Mouse (Mus musculus): Measurements from ENCODE around the gene Ralb. TPM values are rescaled to one million over a fixed set of nuclear protein-coding genes. Genes with fewer than 3 reads are reported as not detected.

The Ralb gene
- polyA plus RNA-seq, 1 experiment from 2014 or later, result 252 TPM

DNA sequence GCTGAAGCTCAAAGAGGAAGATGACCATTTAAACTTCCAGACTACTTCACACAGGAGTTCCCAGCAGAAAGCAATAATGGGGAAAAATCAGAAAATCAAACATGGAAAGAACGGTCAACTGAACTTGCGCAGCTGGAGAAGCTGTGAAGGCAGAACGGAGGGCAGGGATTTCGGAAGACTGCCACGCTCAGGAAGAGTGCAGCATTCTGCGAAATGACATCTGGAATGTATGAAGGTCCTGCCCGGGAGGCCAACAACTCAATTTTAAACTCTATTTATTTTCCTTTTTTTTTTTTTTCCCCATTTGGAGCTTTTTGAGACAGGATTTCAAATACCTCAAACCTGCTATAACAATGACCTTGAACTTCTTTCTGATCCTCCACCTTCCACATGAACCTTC is 13.8 kb downstream of the Ralb start:
- 67% methylated on average over 7 of the region's 7 CpGs for WGBS
- Histone ChIP-seq H3K9me3 (ENCODE audit: control insufficient read depth, low read length) (no peaks in the 10 kb centered on the region), H3K27ac (ENCODE audit: low read length) (no peak overlapping the region), H3K4me1 (replicated peaks; ENCODE audit: control insufficient read depth, insufficient read depth, low read length) (peaks cover 44% of the 10 kb centered on the region), H3K9ac (ENCODE audit: low read length) (no peak overlapping the region), H3K4me3 (ENCODE audit: low read length) (no peak overlapping the region), H3K36me3 (ENCODE audit: control insufficient read depth, insufficient read depth, low read length) (no peaks in the 10 kb centered on the region), H3K27me3 (ENCODE audit: control insufficient read depth, insufficient read depth, low read depth, low read length) (no peaks in the 10 kb centered on the region), H3K4me2 (ENCODE audit: low read depth, low read length) (no peak overlapping the region)
- ATAC-seq (ENCODE audit: low read depth), result no peak

DNA sequence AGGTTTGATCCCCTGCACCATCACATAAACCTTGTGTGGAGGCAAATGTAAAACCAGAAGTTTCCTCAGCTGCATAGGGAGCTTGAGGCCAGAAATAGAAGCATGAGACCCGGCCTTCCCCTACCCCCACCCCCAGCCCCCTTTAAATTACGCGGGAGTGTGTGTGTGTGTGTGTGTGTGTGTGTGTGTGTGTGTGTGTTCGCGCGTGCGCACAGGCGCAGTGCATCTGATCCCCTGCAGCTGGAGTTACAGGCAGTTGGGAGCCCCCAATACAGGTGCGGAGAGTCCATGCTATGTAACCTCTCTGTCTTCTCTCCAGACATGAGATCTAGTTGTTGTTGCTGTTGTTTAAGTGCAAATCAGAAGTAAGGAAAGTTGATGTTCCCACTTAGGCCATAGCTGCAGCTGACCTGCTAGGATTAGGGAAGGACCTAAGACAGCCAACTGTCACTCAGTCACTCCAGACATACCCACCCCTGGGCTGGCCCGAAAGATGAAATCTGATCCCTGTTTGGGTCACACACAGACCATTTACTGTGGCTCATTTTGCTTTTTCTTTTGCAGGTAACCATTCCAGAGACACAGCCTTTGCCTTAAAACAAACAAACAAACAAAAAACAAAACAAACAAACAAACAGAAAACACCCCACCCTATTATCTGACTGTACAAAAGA is 16.5 kb downstream of the Ralb start:
- 65% methylated on average over 8 of the region's 10 CpGs for WGBS

DNA sequence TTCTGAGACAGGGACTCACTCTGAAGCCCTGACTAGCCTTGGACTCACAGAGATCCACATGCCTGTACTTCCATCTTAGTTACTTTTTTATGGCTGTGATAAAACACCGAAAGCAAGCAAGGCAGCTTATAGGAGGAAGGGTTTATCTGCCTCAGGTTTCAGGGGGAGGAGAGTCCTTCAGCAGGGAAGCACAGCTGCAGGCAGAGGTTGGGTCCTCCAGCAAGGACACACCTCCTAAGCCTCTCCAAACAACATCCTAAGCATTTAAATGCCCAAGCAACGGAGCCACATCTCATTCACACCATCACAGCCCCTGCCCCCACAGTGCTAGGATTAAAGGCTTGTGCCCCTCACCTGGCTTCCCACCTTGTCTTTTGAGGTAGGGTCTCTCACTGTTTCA is 18.8 kb downstream of the Ralb start:
- no peak for ATAC-seq (ENCODE audit: low read depth)
- Histone ChIP-seq H3K4me2 (ENCODE audit: low read depth, low read length) (no peak overlapping the region), H3K27ac (ENCODE audit: low read length) (no peak overlapping the region), H3K4me3 (ENCODE audit: low read length) (no peak overlapping the region), H3K9me3 (ENCODE audit: control insufficient read depth, low read length) (no peaks in the 10 kb centered on the region), H3K27me3 (ENCODE audit: control insufficient read depth, insufficient read depth, low read depth, low read length) (no peaks in the 10 kb centered on the region), H3K9ac (ENCODE audit: low read length) (no peak overlapping the region), H3K36me3 (ENCODE audit: control insufficient read depth, insufficient read depth, low read length) (peaks cover 15% of the 10 kb centered on the region), H3K4me1 (replicated peaks; ENCODE audit: control insufficient read depth, insufficient read depth, low read length) (peaks cover 9% of the 10 kb centered on the region)
- 42% methylated on average over 2 of the region's 2 CpGs for WGBS

More for the DNA sequence above, 16.5 kb downstream of the Ralb start:
- Histone ChIP-seq H3K4me2 (ENCODE audit: low read depth, low read length) (no peak overlapping the region), H3K4me1 (replicated peaks; ENCODE audit: control insufficient read depth, insufficient read depth, low read length) (peaks cover 31% of the 10 kb centered on the region), H3K9ac (ENCODE audit: low read length) (no peak overlapping the region), H3K9me3 (ENCODE audit: control insufficient read depth, low read length) (no peaks in the 10 kb centered on the region), H3K27ac (ENCODE audit: low read length) (no peak overlapping the region), H3K4me3 (ENCODE audit: low read length) (no peak overlapping the region), H3K36me3 (ENCODE audit: control insufficient read depth, insufficient read depth, low read length) (no peaks in the 10 kb centered on the region), H3K27me3 (ENCODE audit: control insufficient read depth, insufficient read depth, low read depth, low read length) (no peaks in the 10 kb centered on the region)
- no peak for ATAC-seq (ENCODE audit: low read depth)

DNA sequence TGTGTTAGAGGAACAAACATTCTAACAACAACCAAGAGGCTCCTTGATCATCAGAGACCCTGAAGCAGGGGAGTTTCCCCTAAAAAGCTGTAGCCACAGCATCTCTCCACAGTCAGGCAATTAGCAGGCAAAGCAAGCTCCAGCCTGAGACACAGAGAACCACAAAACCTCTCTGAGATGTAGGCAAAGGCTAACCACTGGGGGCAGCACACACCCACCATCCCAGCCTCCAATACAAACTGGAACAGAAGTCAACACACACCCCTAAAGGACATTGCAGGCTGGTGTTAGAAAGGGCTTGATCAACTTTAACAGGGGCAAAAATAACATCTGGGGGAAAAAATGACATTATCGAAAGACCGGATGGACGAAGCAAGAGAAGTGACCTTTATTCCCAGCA is 20.1 kb downstream of the Ralb start:
- no peak overlapping the region for H3K27ac ChIP-seq (ENCODE audit: low read length)
- peak; percentile 59 for ATAC-seq (ENCODE audit: low read depth)

DNA sequence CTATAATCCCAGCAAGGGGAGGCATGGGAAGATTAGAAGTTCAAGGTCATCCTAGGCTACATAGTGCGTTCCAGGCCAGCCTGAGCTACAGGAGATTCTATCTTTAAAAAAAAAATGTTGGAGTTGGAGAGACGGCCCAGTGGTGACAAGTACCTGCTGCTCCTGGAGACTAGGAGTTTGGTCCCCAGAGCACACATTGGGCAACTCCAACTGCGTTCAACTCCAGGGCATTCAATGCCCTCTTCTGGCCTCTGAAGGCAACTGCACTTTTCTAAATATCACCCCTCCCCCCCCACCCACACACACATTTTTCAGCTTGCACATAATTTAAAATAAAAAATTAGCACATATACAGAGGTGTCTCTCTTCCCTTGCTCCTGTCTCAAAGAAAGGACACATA is 21.7 kb downstream of the Ralb start:
- peaks cover 2% of the 10 kb centered on the region; the same call in 1 of the 2 replicates for H3K4me1 ChIP-seq (replicated peaks; ENCODE audit: control insufficient read depth, insufficient read depth, low read length)
- no peak overlapping the region for H3K27ac ChIP-seq (ENCODE audit: low read length)
- H3K36me3 ChIP-seq (ENCODE audit: control insufficient read depth, insufficient read depth, low read length), result peaks cover 21% of the 10 kb centered on the region
- H3K4me3 ChIP-seq (ENCODE audit: low read length), result no peak overlapping the region
- H3K9me3 ChIP-seq (ENCODE audit: control insufficient read depth, low read length), result no peaks in the 10 kb centered on the region
- no peak for ATAC-seq (ENCODE audit: low read depth)
- no peaks in the 10 kb centered on the region for H3K27me3 ChIP-seq (ENCODE audit: control insufficient read depth, insufficient read depth, low read depth, low read length)
- no peak overlapping the region for H3K4me2 ChIP-seq (ENCODE audit: low read depth, low read length)
- H3K9ac ChIP-seq (ENCODE audit: low read length), result no peak overlapping the region
- 56% methylated on average over 3 of the region's 3 CpGs for WGBS

More for the DNA sequence above, 20.1 kb downstream of the Ralb start:
- H3K4me2 ChIP-seq (ENCODE audit: low read depth, low read length), result no peak overlapping the region
- no peak overlapping the region for H3K9ac ChIP-seq (ENCODE audit: low read length)
- H3K4me3 ChIP-seq (ENCODE audit: low read length), result no peak overlapping the region
- 42% methylated on average over 3 of the region's 3 CpGs for WGBS
- H3K9me3 ChIP-seq (ENCODE audit: control insufficient read depth, low read length), result no peaks in the 10 kb centered on the region
- H3K27me3 ChIP-seq (ENCODE audit: control insufficient read depth, insufficient read depth, low read depth, low read length), result no peaks in the 10 kb centered on the region
- H3K4me1 ChIP-seq (replicated peaks; ENCODE audit: control insufficient read depth, insufficient read depth, low read length), result peaks cover 2% of the 10 kb centered on the region; the same call in 1 of the 2 replicates
- H3K36me3 ChIP-seq (ENCODE audit: control insufficient read depth, insufficient read depth, low read length), result peaks cover 19% of the 10 kb centered on the region

DNA sequence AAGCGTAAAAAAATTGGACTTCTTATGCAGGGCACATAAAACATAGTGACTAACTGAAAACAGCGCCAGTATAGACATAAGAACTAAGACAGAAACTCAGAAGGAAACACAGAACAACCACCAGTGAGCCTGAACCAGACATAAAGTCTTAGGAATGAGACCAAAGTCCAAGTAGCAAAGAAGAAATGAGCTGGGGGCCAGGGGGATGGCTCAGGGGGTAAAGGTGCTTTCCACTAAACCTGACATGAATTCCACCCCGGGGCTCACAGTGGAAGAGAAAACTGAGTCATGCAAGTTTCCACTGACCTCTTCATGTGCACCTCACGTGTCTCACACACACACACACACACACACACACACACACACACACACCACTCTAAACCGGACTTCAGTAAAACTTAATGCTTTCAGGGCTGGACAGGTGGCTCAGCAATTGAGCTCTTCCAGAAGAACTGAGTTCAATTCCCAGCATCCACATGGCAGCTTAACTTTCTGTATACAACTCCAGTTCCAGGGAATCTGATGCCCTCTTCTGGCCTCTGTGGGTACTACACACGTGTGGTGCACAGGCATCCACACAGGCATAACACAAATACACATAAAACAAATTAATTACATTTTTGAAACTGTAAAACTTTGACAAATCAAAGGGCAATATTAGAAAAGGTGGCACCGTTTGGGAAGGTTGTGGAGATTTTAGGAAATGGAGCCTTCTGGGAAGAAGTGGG is 23.2 kb downstream of the Ralb start:
- no peak overlapping the region for H3K4me3 ChIP-seq (ENCODE audit: low read length)
- H3K27ac ChIP-seq (ENCODE audit: low read length), result no peak overlapping the region
- whole genome bisulfite sequencing, result 93% methylated on average over 7 of the region's 7 CpGs
- no peak overlapping the region for H3K9ac ChIP-seq (ENCODE audit: low read length)
- no peak overlapping the region for H3K4me2 ChIP-seq (ENCODE audit: low read depth, low read length)
- H3K36me3 ChIP-seq (ENCODE audit: control insufficient read depth, insufficient read depth, low read length), result peaks cover 23% of the 10 kb centered on the region
- 0 out of 2 replicates have a peak, but pooled peaks cover 2% of the 10 kb centered on the region for H3K4me1 ChIP-seq (replicated peaks; ENCODE audit: control insufficient read depth, insufficient read depth, low read length)
- no peaks in the 10 kb centered on the region for H3K9me3 ChIP-seq (ENCODE audit: control insufficient read depth, low read length)
- no peaks in the 10 kb centered on the region for H3K27me3 ChIP-seq (ENCODE audit: control insufficient read depth, insufficient read depth, low read depth, low read length)
- ATAC-seq (ENCODE audit: low read depth), result no peak

DNA sequence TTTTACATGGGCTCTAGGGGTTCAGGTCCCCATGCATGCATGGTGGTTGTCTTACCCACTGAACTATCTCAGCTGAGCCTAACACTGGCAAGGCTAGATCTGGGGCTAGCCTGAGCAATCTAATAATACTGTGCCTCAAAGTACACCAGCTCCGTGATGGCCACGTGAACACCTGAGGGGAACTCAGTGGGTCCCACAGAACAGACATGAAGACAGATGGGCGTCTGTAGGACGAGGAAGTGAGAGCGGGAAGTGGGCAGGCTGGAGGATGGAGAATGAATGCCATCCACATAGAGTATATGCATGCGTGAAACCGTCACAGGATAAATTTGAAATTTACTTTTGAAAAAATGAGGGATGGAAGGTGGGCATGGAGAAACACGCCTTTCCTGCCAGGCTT is 23.9 kb downstream of the Ralb start:
- Histone ChIP-seq H3K4me2 (ENCODE audit: low read depth, low read length) (no peak overlapping the region), H3K4me1 (replicated peaks; ENCODE audit: control insufficient read depth, insufficient read depth, low read length) (0 out of 2 replicates have a peak, but pooled peaks cover 2% of the 10 kb centered on the region), H3K27me3 (ENCODE audit: control insufficient read depth, insufficient read depth, low read depth, low read length) (no peaks in the 10 kb centered on the region), H3K9ac (ENCODE audit: low read length) (no peak overlapping the region), H3K4me3 (ENCODE audit: low read length) (no peak overlapping the region), H3K9me3 (ENCODE audit: control insufficient read depth, low read length) (no peaks in the 10 kb centered on the region), H3K36me3 (ENCODE audit: control insufficient read depth, insufficient read depth, low read length) (peaks cover 26% of the 10 kb centered on the region), H3K27ac (ENCODE audit: low read length) (no peak overlapping the region)
- 90% methylated on average over 8 of the region's 8 CpGs for WGBS
- ATAC-seq (ENCODE audit: low read depth), result no peak

DNA sequence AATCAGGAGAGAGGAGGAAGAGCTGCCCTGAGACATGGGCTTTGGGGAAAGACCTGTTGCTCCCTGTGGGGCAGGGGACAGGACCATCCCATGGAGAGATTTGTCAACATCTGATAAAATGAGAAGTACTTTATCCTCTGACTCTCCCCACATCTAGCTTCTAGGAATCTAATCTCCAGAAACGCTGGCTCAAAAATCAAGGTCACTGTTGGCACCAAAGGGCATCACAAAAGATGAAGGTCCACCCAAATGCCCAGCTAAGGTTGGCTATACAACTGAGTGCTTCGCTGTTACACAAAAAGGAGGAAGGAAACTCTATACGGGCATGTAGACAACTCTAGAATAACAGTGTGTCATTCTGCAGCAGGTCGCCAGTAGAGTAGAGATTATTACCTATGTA is 25.0 kb downstream of the Ralb start:
- H3K4me2 ChIP-seq (ENCODE audit: low read depth, low read length), result no peak overlapping the region
- no peak overlapping the region for H3K4me3 ChIP-seq (ENCODE audit: low read length)
- H3K4me1 ChIP-seq (replicated peaks; ENCODE audit: control insufficient read depth, insufficient read depth, low read length), result 0 out of 2 replicates have a peak, but pooled peaks cover 2% of the 10 kb centered on the region
- no peaks in the 10 kb centered on the region for H3K9me3 ChIP-seq (ENCODE audit: control insufficient read depth, low read length)
- no peak overlapping the region for H3K27ac ChIP-seq (ENCODE audit: low read length)
- peaks cover 35% of the 10 kb centered on the region for H3K36me3 ChIP-seq (ENCODE audit: control insufficient read depth, insufficient read depth, low read length)
- no peak overlapping the region for H3K9ac ChIP-seq (ENCODE audit: low read length)
- no peaks in the 10 kb centered on the region for H3K27me3 ChIP-seq (ENCODE audit: control insufficient read depth, insufficient read depth, low read depth, low read length)
- WGBS, result 83% methylated on average over 4 of the region's 4 CpGs
- ATAC-seq (ENCODE audit: low read depth), result no peak

DNA sequence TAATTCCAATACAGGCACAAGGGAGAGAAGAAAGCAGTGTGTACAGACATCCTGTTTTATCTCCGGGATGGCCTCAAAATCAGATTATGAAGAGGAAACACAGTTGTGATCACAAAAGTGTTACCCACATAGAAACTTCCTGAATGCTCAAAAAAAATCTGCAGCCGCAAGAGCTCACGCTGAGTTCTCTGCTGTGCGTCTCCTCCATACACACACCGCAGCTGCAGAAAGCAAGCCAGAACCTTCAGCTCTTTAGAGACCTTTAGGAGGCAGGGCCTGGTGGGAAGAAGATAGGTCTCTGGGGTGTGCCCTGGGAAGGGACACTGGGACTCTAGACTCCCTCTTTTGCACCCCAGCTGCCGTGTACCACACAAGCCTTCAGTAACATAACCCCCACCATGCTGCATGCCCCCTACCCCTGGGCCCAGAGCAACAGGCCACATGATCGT is 27.7 kb downstream of the Ralb start:
- H3K9ac ChIP-seq (ENCODE audit: low read length), result no peak overlapping the region
- no peak overlapping the region for H3K4me3 ChIP-seq (ENCODE audit: low read length)
- H3K36me3 ChIP-seq (ENCODE audit: control insufficient read depth, insufficient read depth, low read length), result peaks cover 39% of the 10 kb centered on the region
- no peaks in the 10 kb centered on the region for H3K9me3 ChIP-seq (ENCODE audit: control insufficient read depth, low read length)
- no peak overlapping the region for H3K4me2 ChIP-seq (ENCODE audit: low read depth, low read length)
- no peak for ATAC-seq (ENCODE audit: low read depth)
- peaks cover 14% of the 10 kb centered on the region for H3K4me1 ChIP-seq (replicated peaks; ENCODE audit: control insufficient read depth, insufficient read depth, low read length)
- no peak overlapping the region for H3K27ac ChIP-seq (ENCODE audit: low read length)
- WGBS, result 71% methylated on average over 7 of the region's 7 CpGs
- no peaks in the 10 kb centered on the region for H3K27me3 ChIP-seq (ENCODE audit: control insufficient read depth, insufficient read depth, low read depth, low read length)
